Mouse (Mus musculus) thymus, postnatal 0 days (tissue): ENCODE results near the gene Sorbs1. TPM values are rescaled to one million over a fixed set of nuclear protein-coding genes. Genes with fewer than 3 reads are reported as not detected.

Experiments
- DNase-seq: peaks from one replicate; pipeline ENCODE4 v3.0.0-alpha.2; 2015; ENCODE audit warnings: low spot score
- polyA plus RNA-seq: library from polyadenylated mRNA; unstranded; fragments of >200 nt; fragmentation: Nextera tagmentation; extraction: Ambion mirVana; gene quantifications from 2 replicates; pipeline ENCODE4 v1.2.1, GENCODE M21; 2015

Gene Sorbs1
- polyA plus RNA-seq, 1 experiment from 2014 or later = 16.1 TPM

GRCm38 (mm10) chr19:40409500-40410035, 104.0 kb downstream of the Sorbs1 start:
- DNase-seq = no peak

GRCm38 (mm10) chr19:40407186-40407585, 106.4 kb downstream of the Sorbs1 start:
- DNase-seq = no peak

- DNase-seq = no peak
These were observed 106.9 kb downstream of the Sorbs1 start for GRCm38 (mm10) chr19:40406661-40407060.

GRCm38 (mm10) chr19:40405808-40406207, 107.8 kb downstream of the Sorbs1 start:
- DNase-seq = no peak

- peak; percentile 41 for DNase-seq
These were observed 109.0 kb downstream of the Sorbs1 start for GRCm38 (mm10) chr19:40404582-40404981.

- DNase-seq = no peak
These were observed 109.6 kb downstream of the Sorbs1 start for GRCm38 (mm10) chr19:40403999-40404398.

GRCm38 (mm10) chr19:40402155-40402963, 111.2 kb downstream of the Sorbs1 start:
- no peak for DNase-seq

- DNase-seq = no peak
These were observed 112.4 kb downstream of the Sorbs1 start for GRCm38 (mm10) chr19:40401213-40401612.

- no peak for DNase-seq
These were observed 113.1 kb downstream of the Sorbs1 start for GRCm38 (mm10) chr19:40400426-40401030.

- DNase-seq = no peak
These were observed 117.6 kb downstream of the Sorbs1 start for GRCm38 (mm10) chr19:40395757-40396661.

GRCm38 (mm10) chr19:40395321-40395695, 118.3 kb downstream of the Sorbs1 start:
- peak; percentile 45 for DNase-seq

- no peak for DNase-seq
These were observed 118.8 kb downstream of the Sorbs1 start for GRCm38 (mm10) chr19:40394555-40395320.

GRCm38 (mm10) chr19:40392795-40393392, 120.7 kb downstream of the Sorbs1 start:
- no peak for DNase-seq

GRCm38 (mm10) chr19:40391469-40391868, 122.1 kb downstream of the Sorbs1 start:
- peak; percentile 82 for DNase-seq

GRCm38 (mm10) chr19:40386916-40387315, 126.7 kb downstream of the Sorbs1 start:
- DNase-seq = no peak

GRCm38 (mm10) chr19:40385334-40385733, 128.2 kb downstream of the Sorbs1 start:
- no peak for DNase-seq

- DNase-seq = no peak
These were observed 129.6 kb downstream of the Sorbs1 start for GRCm38 (mm10) chr19:40383931-40384330.

GRCm38 (mm10) chr19:40380656-40381055, 132.9 kb downstream of the Sorbs1 start:
- DNase-seq = no peak

- DNase-seq = no peak
These were observed 133.6 kb downstream of the Sorbs1 start for GRCm38 (mm10) chr19:40380005-40380404.

- DNase-seq = no peak
These were observed 134.5 kb downstream of the Sorbs1 start for GRCm38 (mm10) chr19:40379081-40379480.
